Comparison of ENCODE assay signal across 8 mouse cellular contexts in genomic region chr5:25101126-25101523, GRCm38 (mm10). TPM values are rescaled to one million over a fixed set of nuclear protein-coding genes. Genes with fewer than 3 reads are reported as not detected.
DNase-seq lines count a peak whose midpoint lies in the region; ATAC-seq and TF ChIP-seq lines count a peak whose summit lies in the region.

No protein-coding gene starts in this region.

- TF ChIP-seq EP300 in liver, embryonic 14.5 days (IDR thresholded peaks at IDR 0.05; ENCODE audit: low read depth), result no peak

- no peak for DNase-seq in testis, postnatal 10 days (ENCODE audit: low spot score)
- peak; percentile 68 for DNase-seq in gastrocnemius, postnatal 14 days
- peak; percentile 63 for DNase-seq in induced T-regulatory cell, adult 2 months (ENCODE audit: low read depth)
- DNase-seq in liver, embryonic 14.5 days (ENCODE audit: low read depth in 3 of 3, low spot score in 3 of 3), result peak; percentile 15 to 36 (median 29)
- peak; percentile 64 for DNase-seq in urinary bladder, postnatal 25 days (ENCODE audit: low spot score)

- peak overlapping the region; percentile 45 for H3K27ac ChIP-seq in testis, adult 2 months (ENCODE audit: control insufficient read depth, insufficient read depth, low read depth, low read length)
- H3K27ac ChIP-seq in bone marrow macrophage, adult 2 months (ENCODE audit: insufficient read depth, low read depth, low read length), result peak overlapping the region; percentile 93
- H3K27ac ChIP-seq in liver, embryonic 14.5 days, result no peak overlapping the region

- WGBS in liver, embryonic 14.5 days (ENCODE audit: insufficient replicate concordance), result 1% methylated on average over 25 of the region's 25 CpGs

- ATAC-seq in liver, embryonic 14.5 days (ENCODE audit: insufficient read depth), result peak; percentile 61
- ATAC-seq in monocyte, adult 5-6 weeks (replicated peaks; ENCODE audit: insufficient number of reproducible peaks, low FRiP score, low TSS enrichment, poor library complexity, severe bottlenecking), result peak; percentile 82

- intact Hi-C loops in gastrocnemius, postnatal 14 days (cut with DNase I; ENCODE audit: low total_unique reads), result no loop called here

- no peak for TF ChIP-seq CTCF in testis, adult 2 months (IDR thresholded peaks at IDR 0.05; ENCODE audit: control insufficient read depth, insufficient read depth, insufficient replicate concordance, low read depth, low read length)
- TF ChIP-seq CTCF in bone marrow macrophage, adult 2 months (IDR thresholded peaks at IDR 0.05; ENCODE audit: low read depth, low read length), result no peak
- TF ChIP-seq CTCF in liver, embryonic 14.5 days (IDR thresholded peaks at IDR 0.05; ENCODE audit: low read depth), result peak; percentile 37

- H3K4me3 ChIP-seq in testis, adult 2 months (ENCODE audit: control insufficient read depth, low read depth, low read length), result peak overlapping the region; percentile 78
- peak overlapping the region; percentile 88 for H3K4me3 ChIP-seq in bone marrow macrophage, adult 2 months (ENCODE audit: insufficient read depth, low read length)
- H3K4me3 ChIP-seq in liver, embryonic 14.5 days (ENCODE audit: insufficient read depth in 1 of 2, low read depth in 2 of 2, low read length in 2 of 2), result peak overlapping the region; percentile 52 to 56

- H3K4me2 ChIP-seq in liver, embryonic 14.5 days (ENCODE audit: low read depth), result peak overlapping the region; percentile 65

- no peak for TF ChIP-seq POLR2A in testis, adult 2 months (IDR thresholded peaks at IDR 0.05; ENCODE audit: control insufficient read depth, low read depth, low read length)
- no peak for TF ChIP-seq POLR2A in bone marrow macrophage, adult 2 months (IDR thresholded peaks at IDR 0.05; ENCODE audit: borderline replicate concordance, low read depth, low read length)

- H3K27me3 ChIP-seq in testis, adult 2 months (ENCODE audit: control insufficient read depth, insufficient read depth, low read length), result no peaks in the 10 kb centered on the region
- H3K27me3 ChIP-seq in liver, embryonic 14.5 days (ENCODE audit: control insufficient read depth, insufficient read depth, low read length), result peaks cover 23% of the 10 kb centered on the region

- no peaks in the 10 kb centered on the region for H3K36me3 ChIP-seq in testis, adult 2 months (ENCODE audit: control insufficient read depth, insufficient read depth, low read length)
- H3K36me3 ChIP-seq in liver, embryonic 14.5 days (replicated peaks; ENCODE audit: control insufficient read depth, insufficient read depth, low read depth), result no peaks in the 10 kb centered on the region

- no peaks in the 10 kb centered on the region for H3K9me3 ChIP-seq in liver, embryonic 14.5 days (ENCODE audit: control insufficient read depth, low read length)

- H3K9ac ChIP-seq in liver, embryonic 14.5 days (replicated peaks), result peak overlapping the region; percentile 9; the same call in 1 of the 2 replicates

- peaks cover 17% of the 10 kb centered on the region for H3K4me1 ChIP-seq in testis, adult 2 months (ENCODE audit: control insufficient read depth, insufficient read depth, low read length)
- H3K4me1 ChIP-seq in bone marrow macrophage, adult 2 months (ENCODE audit: control insufficient read depth, insufficient read depth, low read length), result peaks cover 46% of the 10 kb centered on the region
- peaks cover 0 to 5% of the 10 kb centered on the region in 2 experiments; a peak in 2 of 4 replicates for H3K4me1 ChIP-seq in liver, embryonic 14.5 days (replicated peaks; ENCODE audit: control insufficient read depth in 2 of 2, insufficient read depth in 2 of 2, low read length in 1 of 2)

RNA-seq across cellular contexts. Expression of gene Prkag2, which starts 0.7 kb away (rescaled TPM):
- 133 and 149 TPM in 2 replicates for polyA plus RNA-seq in testis, adult 2 months (2012; rRNA removed)
- polyA plus RNA-seq in bone marrow macrophage, adult 2 months (2012; ENCODE audit: insufficient read depth, insufficient read length, missing spikeins), result 27.2 and 27.7 TPM in 2 replicates
- total RNA-seq in gastrocnemius, postnatal 14 days (2021), result 10 to 100 TPM; 13.1 to 15.1 TPM
- polyA plus RNA-seq in liver, embryonic 14.5 days (2012; rRNA removed), result 3.2 and 4.0 TPM in 2 replicates
- polyA plus RNA-seq in liver, embryonic 14.5 days (2014; fragmentation: Nextera tagmentation; extraction: Ambion mirVana), result 2.7 and 3.1 TPM in 2 replicates
- 38.4 to 61.0 TPM (median 57.7 TPM) in 3 replicates for total RNA-seq in monocyte, adult 5-6 weeks (2017)
